Mouse (Mus musculus): ENCODE results near the gene Olfr844. TPM values are rescaled to one million over a fixed set of nuclear protein-coding genes. Genes with fewer than 3 reads are reported as not detected.

The Olfr844 gene
- not detected for polyA plus RNA-seq (2015; fragmentation: Illumina TruSeq; extraction: RNeasy Lipid Tissue Mini Kit (QIAGEN cat#74804); ENCODE audit: low read depth, low replicate concordance)

GRCm38 (mm10) chr9:19316047-19316446 lies at the start of gene Olfr844:
Olfr844 (plus strand) TSS chr9:19316347.

GRCm38 (mm10) chr9:19336157-19336556 lies 20.0 kb downstream of the Olfr844 start, which contains the start of gene Olfr845:
Olfr845 (plus strand) TSS chr9:19336457.

GRCm38 (mm10) chr9:19363905-19364304 lies 47.8 kb downstream of the Olfr844 start, which contains the start of gene Olfr846:
Olfr846 (minus strand) TSS chr9:19364005.

Other genes starting within 250 kb of the Olfr844 start
- gene Olfr836, start 196.0 kb upstream of the Olfr844 start, polyA plus RNA-seq (2015; fragmentation: Illumina TruSeq; extraction: RNeasy Lipid Tissue Mini Kit (QIAGEN cat#74804); ENCODE audit: low read depth, low replicate concordance): not detected
- gene Olfr837, start 180.0 kb upstream of the Olfr844 start, polyA plus RNA-seq (2015; fragmentation: Illumina TruSeq; extraction: RNeasy Lipid Tissue Mini Kit (QIAGEN cat#74804); ENCODE audit: low read depth, low replicate concordance): not detected
- not detected for gene Olfr839-ps1, start 139.0 kb upstream of the Olfr844 start, polyA plus RNA-seq (2015; fragmentation: Illumina TruSeq; extraction: RNeasy Lipid Tissue Mini Kit (QIAGEN cat#74804); ENCODE audit: low read depth, low replicate concordance)
- not detected for gene Olfr843, start 64.4 kb upstream of the Olfr844 start, polyA plus RNA-seq (2015; fragmentation: Illumina TruSeq; extraction: RNeasy Lipid Tissue Mini Kit (QIAGEN cat#74804); ENCODE audit: low read depth, low replicate concordance)
- not detected for gene Olfr845, start 20.1 kb downstream of the Olfr844 start, polyA plus RNA-seq (2015; fragmentation: Illumina TruSeq; extraction: RNeasy Lipid Tissue Mini Kit (QIAGEN cat#74804); ENCODE audit: low read depth, low replicate concordance)
- gene Olfr846, start 47.7 kb downstream of the Olfr844 start, polyA plus RNA-seq (2015; fragmentation: Illumina TruSeq; extraction: RNeasy Lipid Tissue Mini Kit (QIAGEN cat#74804); ENCODE audit: low read depth, low replicate concordance): not detected
- gene Olfr847, start 62.3 kb downstream of the Olfr844 start, polyA plus RNA-seq (2015; fragmentation: Illumina TruSeq; extraction: RNeasy Lipid Tissue Mini Kit (QIAGEN cat#74804); ENCODE audit: low read depth, low replicate concordance): not detected
- not detected for gene Olfr849, start 123.9 kb downstream of the Olfr844 start, polyA plus RNA-seq (2015; fragmentation: Illumina TruSeq; extraction: RNeasy Lipid Tissue Mini Kit (QIAGEN cat#74804); ENCODE audit: low read depth, low replicate concordance)
- gene Olfr850, start 161.9 kb downstream of the Olfr844 start, polyA plus RNA-seq (2015; fragmentation: Illumina TruSeq; extraction: RNeasy Lipid Tissue Mini Kit (QIAGEN cat#74804); ENCODE audit: low read depth, low replicate concordance): not detected
- gene Olfr851, start 176.9 kb downstream of the Olfr844 start, polyA plus RNA-seq (2015; fragmentation: Illumina TruSeq; extraction: RNeasy Lipid Tissue Mini Kit (QIAGEN cat#74804); ENCODE audit: low read depth, low replicate concordance): not detected
- not detected for gene Olfr853, start 224.7 kb downstream of the Olfr844 start, polyA plus RNA-seq (2015; fragmentation: Illumina TruSeq; extraction: RNeasy Lipid Tissue Mini Kit (QIAGEN cat#74804); ENCODE audit: low read depth, low replicate concordance)

Data from brain, adult 10 weeks (tissue).